ENCODE assay signal across 13 mouse cellular contexts in genomic region chr8:88285469-88286356, GRCm38 (mm10). TPM values are rescaled to one million over a fixed set of nuclear protein-coding genes. Genes with fewer than 3 reads are reported as not detected.
DNase-seq lines count a peak whose midpoint lies in the region; ATAC-seq and TF ChIP-seq lines count a peak whose summit lies in the region.
"Had no signal": no experiment of that assay in that cellular context is flagged by ENCODE, and none has a peak within 500 bp of the region (broad histone marks: within the 10 kb centered on the region; RNA-seq: fewer than 3 reads in every experiment).

No protein-coding gene starts in this region.

- H3K9me3 ChIP-seq in limb, embryonic 10.5 days (replicated peaks): no peaks in the 10 kb centered on the region
- H3K9me3 ChIP-seq in stomach, postnatal 0 days (ENCODE audit: control insufficient read depth, low read length): no peaks in the 10 kb centered on the region
- H3K9me3 ChIP-seq in forebrain, embryonic 11.5 days (ENCODE audit: control insufficient read depth, low read length): no peaks in the 10 kb centered on the region
- no peaks in the 10 kb centered on the region for H3K9me3 ChIP-seq in forebrain, embryonic 13.5 days (replicated peaks)
- H3K9me3 ChIP-seq: forebrain, embryonic 15.5 days; limb, embryonic 13.5 days; midbrain, embryonic 12.5 days had no signal

- WGBS in limb, embryonic 10.5 days: 88% methylated on average over 8 of the region's 8 CpGs
- 79% methylated on average over 6 of the region's 8 CpGs for WGBS in stomach, postnatal 0 days
- 82% methylated on average over 8 of the region's 8 CpGs for WGBS in forebrain, embryonic 11.5 days
- 88% methylated on average over 8 of the region's 8 CpGs for WGBS in forebrain, embryonic 13.5 days

- ATAC-seq in stomach, postnatal 0 days (ENCODE audit: low FRiP score, low TSS enrichment): no peak
- no peak for ATAC-seq in forebrain, embryonic 11.5 days (replicated peaks; ENCODE audit: low FRiP score)
- no peak for ATAC-seq in forebrain, embryonic 13.5 days
- ATAC-seq: forebrain, embryonic 15.5 days had no signal

- intact Hi-C loops in heart, postnatal 25 days (cut with DNase I): no loop called here

- TF ChIP-seq POLR2A in testis, adult 2 months (IDR thresholded peaks at IDR 0.05; ENCODE audit: control insufficient read depth, low read depth, low read length): no peak

- peak; percentile 20; the same call in 1 of the 2 replicates for TF ChIP-seq CTCF in testis, adult 2 months (IDR thresholded peaks at IDR 0.05; ENCODE audit: control insufficient read depth, insufficient read depth, insufficient replicate concordance, low read depth, low read length)
- TF ChIP-seq CTCF in stomach, postnatal 0 days (IDR thresholded peaks at IDR 0.05; ENCODE audit: low read depth): peak; percentile 43

- H3K27me3 ChIP-seq in testis, adult 2 months (ENCODE audit: control insufficient read depth, insufficient read depth, low read length): no peaks in the 10 kb centered on the region
- H3K27me3 ChIP-seq in limb, embryonic 10.5 days (ENCODE audit: low read depth, poor library complexity, severe bottlenecking): no peaks in the 10 kb centered on the region
- no peaks in the 10 kb centered on the region for H3K27me3 ChIP-seq in stomach, postnatal 0 days (ENCODE audit: control insufficient read depth, insufficient read depth, low read length)
- H3K27me3 ChIP-seq in forebrain, embryonic 11.5 days (ENCODE audit: control insufficient read depth, insufficient read depth, low read length): no peaks in the 10 kb centered on the region
- H3K27me3 ChIP-seq in forebrain, embryonic 13.5 days: no peaks in the 10 kb centered on the region
- H3K27me3 ChIP-seq: forebrain, embryonic 15.5 days; limb, embryonic 13.5 days; midbrain, embryonic 12.5 days had no signal

- no peaks in the 10 kb centered on the region for H3K36me3 ChIP-seq in testis, adult 2 months (ENCODE audit: control insufficient read depth, insufficient read depth, low read length)
- H3K36me3 ChIP-seq in limb, embryonic 10.5 days: no peaks in the 10 kb centered on the region
- no peaks in the 10 kb centered on the region for H3K36me3 ChIP-seq in stomach, postnatal 0 days (ENCODE audit: control insufficient read depth, insufficient read depth, low read length)
- H3K36me3 ChIP-seq in forebrain, embryonic 11.5 days (ENCODE audit: control insufficient read depth, insufficient read depth, low read length): no peaks in the 10 kb centered on the region
- no peaks in the 10 kb centered on the region for H3K36me3 ChIP-seq in forebrain, embryonic 13.5 days (ENCODE audit: poor library complexity, severe bottlenecking)
- H3K36me3 ChIP-seq: forebrain, embryonic 15.5 days; limb, embryonic 13.5 days; midbrain, embryonic 12.5 days had no signal

- H3K4me3 ChIP-seq in testis, adult 2 months (ENCODE audit: control insufficient read depth, low read depth, low read length): peak overlapping the region; percentile 81
- H3K4me3 ChIP-seq in limb, embryonic 10.5 days: no peak overlapping the region
- no peak overlapping the region for H3K4me3 ChIP-seq in stomach, postnatal 0 days (ENCODE audit: low read depth, low read length)
- H3K4me3 ChIP-seq in forebrain, embryonic 11.5 days (ENCODE audit: low read depth, low read length): no peak overlapping the region
- no peak overlapping the region for H3K4me3 ChIP-seq in forebrain, embryonic 13.5 days
- H3K4me3 ChIP-seq: forebrain, embryonic 15.5 days; limb, embryonic 13.5 days; midbrain, embryonic 12.5 days had no signal

- peaks cover 27% of the 10 kb centered on the region for H3K4me1 ChIP-seq in testis, adult 2 months (ENCODE audit: control insufficient read depth, insufficient read depth, low read length)
- peaks cover 52% of the 10 kb centered on the region for H3K4me1 ChIP-seq in limb, embryonic 10.5 days
- no peaks in the 10 kb centered on the region; the same call in 1 of the 2 replicates for H3K4me1 ChIP-seq in stomach, postnatal 0 days (replicated peaks; ENCODE audit: control insufficient read depth, insufficient read depth)
- H3K4me1 ChIP-seq in forebrain, embryonic 11.5 days (replicated peaks; ENCODE audit: control insufficient read depth, insufficient read depth, low read length): no peaks in the 10 kb centered on the region
- H3K4me1 ChIP-seq in forebrain, embryonic 13.5 days: no peaks in the 10 kb centered on the region
- H3K4me1 ChIP-seq: forebrain, embryonic 15.5 days had no signal

- H3K9ac ChIP-seq in stomach, postnatal 0 days (ENCODE audit: low read length): no peak overlapping the region
- H3K9ac ChIP-seq in forebrain, embryonic 11.5 days (ENCODE audit: low read length): no peak overlapping the region
- H3K9ac ChIP-seq in forebrain, embryonic 13.5 days: no peak overlapping the region
- H3K9ac ChIP-seq: forebrain, embryonic 15.5 days; midbrain, embryonic 12.5 days had no signal

- DNase-seq in heart, adult 11 months: peak; percentile 93
- no peak for DNase-seq in heart, postnatal 25 days (ENCODE audit: low spot score)
- no peak for DNase-seq in testis, postnatal 14 days (ENCODE audit: low spot score)
- no peak for DNase-seq in limb, embryonic 10.5 days (ENCODE audit: low spot score)
- no peak for DNase-seq in stomach, postnatal 0 days (ENCODE audit: low spot score)
- no peak for DNase-seq in forebrain, embryonic 11.5 days (ENCODE audit: low spot score)
- DNase-seq: adrenal gland, adult 8-10 months; cerebellum, postnatal 36 days had no signal

- H3K4me2 ChIP-seq in stomach, postnatal 0 days (replicated peaks; ENCODE audit: low read depth): no peak overlapping the region
- H3K4me2 ChIP-seq in forebrain, embryonic 11.5 days (ENCODE audit: low read depth, low read length, severe bottlenecking): no peak overlapping the region
- no peak overlapping the region for H3K4me2 ChIP-seq in forebrain, embryonic 13.5 days
- H3K4me2 ChIP-seq: forebrain, embryonic 15.5 days; limb, embryonic 13.5 days; midbrain, embryonic 12.5 days had no signal

- H3K27ac ChIP-seq in testis, adult 2 months (ENCODE audit: control insufficient read depth, insufficient read depth, low read depth, low read length): peak overlapping the region; percentile 29
- H3K27ac ChIP-seq in limb, embryonic 10.5 days: peak overlapping the region; percentile 32; the same call in 1 of the 2 replicates
- no peak overlapping the region for H3K27ac ChIP-seq in stomach, postnatal 0 days (replicated peaks)
- H3K27ac ChIP-seq in forebrain, embryonic 11.5 days (ENCODE audit: low read depth, low read length): no peak overlapping the region
- H3K27ac ChIP-seq in forebrain, embryonic 13.5 days: no peak overlapping the region
- H3K27ac ChIP-seq: forebrain, embryonic 15.5 days; midbrain, embryonic 12.5 days had no signal

- TF ChIP-seq EP300 in stomach, postnatal 0 days (optimal IDR thresholded peaks at IDR 0.05): no peak

RNA-seq across cellular contexts. Expression of gene Adcy7, which starts 13.5 kb away (rescaled TPM):
- total RNA-seq in heart, postnatal 25 days (2021): 1 to 10 TPM; 7.0 to 8.8 TPM
- 4.6 and 5.4 TPM in 2 replicates for polyA plus RNA-seq in testis, adult 2 months (2012; rRNA removed)
- polyA plus RNA-seq in limb, embryonic 10.5 days (2016; fragmentation: Nextera tagmentation; extraction: Ambion mirVana): 2.2 and 3.1 TPM in 2 replicates
- 5.2 and 5.7 TPM in 2 replicates for polyA plus RNA-seq in stomach, postnatal 0 days (2015; fragmentation: Nextera tagmentation; extraction: Ambion mirVana)
- polyA plus RNA-seq in forebrain, embryonic 11.5 days (2014; fragmentation: Nextera tagmentation; extraction: Ambion mirVana): 3.0 and 3.4 TPM in 2 replicates
- 1.5 TPM in 2 replicates for polyA plus RNA-seq in forebrain, embryonic 13.5 days (2015; fragmentation: Nextera tagmentation; extraction: Ambion mirVana)

Comparison
In these comparisons a context has a peak if more than half of its experiments do, and no peak if none do; other contexts are left out.
1. H3K27ac ChIP-seq: peak in testis, adult 2 months (single experiment) and limb, embryonic 10.5 days (single experiment); none in stomach, postnatal 0 days (single experiment), forebrain, embryonic 11.5 days (single experiment) and forebrain, embryonic 13.5 days (single experiment).